Mouse (Mus musculus): ENCODE results near the gene Ttc13. TPM values are rescaled to one million over a fixed set of nuclear protein-coding genes. Genes with fewer than 3 reads are reported as not detected.

The Ttc13 gene
- polyA plus RNA-seq, 1 experiment, result 25.6 TPM

- Histone ChIP-seq H3K4me3 (no peak overlapping the region), H3K79me2 (ENCODE audit: control insufficient read depth, insufficient read depth) (no peaks in the 10 kb centered on the region), H3K4me2 (ENCODE audit: low read depth) (no peak overlapping the region), H3K27me3 (ENCODE audit: control insufficient read depth, insufficient read depth, insufficient read length) (no peaks in the 10 kb centered on the region), H3ac (ENCODE audit: control insufficient read depth, insufficient read length) (no peak overlapping the region), H3K36me3 (ENCODE audit: control insufficient read depth, insufficient read depth) (peaks cover 8% of the 10 kb centered on the region)
- TF ChIP-seq POLR2A (IDR thresholded peaks at IDR 0.05; ENCODE audit: insufficient read length, low read depth), result no peak
- no peak for TF ChIP-seq TCF3 (IDR thresholded peaks at IDR 0.05; ENCODE audit: insufficient read length, low read depth)
- no peak for TF ChIP-seq E2F4 (IDR thresholded peaks at IDR 0.05; ENCODE audit: insufficient read depth)
- TF ChIP-seq MAX (IDR thresholded peaks at IDR 0.05; ENCODE audit: low read depth), result no peak
- no peak for TF ChIP-seq MYOD1 (IDR thresholded peaks at IDR 0.05; ENCODE audit: control insufficient read depth in 1 of 3, insufficient read length in 2 of 3, low read depth in 2 of 3)
- no peak for TF ChIP-seq MYOG (IDR thresholded peaks at IDR 0.05; ENCODE audit: control insufficient read depth in 1 of 3, insufficient read depth in 1 of 3, insufficient read length in 2 of 3, low read depth in 2 of 3)
- no peak for TF ChIP-seq CEBPB (IDR thresholded peaks at IDR 0.05; ENCODE audit: insufficient read depth, poor library complexity, severe bottlenecking)
- TF ChIP-seq USF1 (IDR thresholded peaks at IDR 0.05; ENCODE audit: low read depth), result no peak
- TF ChIP-seq REST (IDR thresholded peaks at IDR 0.05; ENCODE audit: insufficient read depth, insufficient read length), result no peak
- no peak for TF ChIP-seq POLR2AphosphoS2 (IDR thresholded peaks at IDR 0.05; ENCODE audit: insufficient read length, low read depth)
- TF ChIP-seq TCF12 (IDR thresholded peaks at IDR 0.05; ENCODE audit: insufficient read depth, poor library complexity, severe bottlenecking), result no peak
- no peak for TF ChIP-seq SRF (IDR thresholded peaks at IDR 0.05; ENCODE audit: control insufficient read depth, insufficient read length, low read depth)
These were observed 13.7 kb upstream of the Ttc13 start for GRCm38 (mm10) chr8:124735371-124735911.

GRCm38 (mm10) chr8:124732828-124733227 lies 11.0 kb upstream of the Ttc13 start:
- Histone ChIP-seq H3K27me3 (ENCODE audit: control insufficient read depth, insufficient read depth, insufficient read length) (no peaks in the 10 kb centered on the region), H3ac (ENCODE audit: control insufficient read depth, insufficient read length) (no peak overlapping the region), H3K4me2 (ENCODE audit: low read depth) (no peak overlapping the region), H3K36me3 (ENCODE audit: control insufficient read depth, insufficient read depth) (peaks cover 12% of the 10 kb centered on the region), H3K4me3 (no peak overlapping the region), H3K79me2 (ENCODE audit: control insufficient read depth, insufficient read depth) (no peaks in the 10 kb centered on the region)
- TF ChIP-seq SRF (IDR thresholded peaks at IDR 0.05; ENCODE audit: control insufficient read depth, insufficient read length, low read depth), result no peak
- no peak for TF ChIP-seq E2F4 (IDR thresholded peaks at IDR 0.05; ENCODE audit: insufficient read depth)
- TF ChIP-seq TCF12 (IDR thresholded peaks at IDR 0.05; ENCODE audit: insufficient read depth, poor library complexity, severe bottlenecking), result no peak
- TF ChIP-seq POLR2AphosphoS2 (IDR thresholded peaks at IDR 0.05; ENCODE audit: insufficient read length, low read depth), result no peak
- TF ChIP-seq CEBPB (IDR thresholded peaks at IDR 0.05; ENCODE audit: insufficient read depth, poor library complexity, severe bottlenecking), result no peak
- TF ChIP-seq MYOG (IDR thresholded peaks at IDR 0.05; ENCODE audit: control insufficient read depth in 1 of 3, insufficient read depth in 1 of 3, insufficient read length in 2 of 3, low read depth in 2 of 3), result no peak
- no peak for TF ChIP-seq REST (IDR thresholded peaks at IDR 0.05; ENCODE audit: insufficient read depth, insufficient read length)
- TF ChIP-seq USF1 (IDR thresholded peaks at IDR 0.05; ENCODE audit: low read depth), result no peak

DNA sequence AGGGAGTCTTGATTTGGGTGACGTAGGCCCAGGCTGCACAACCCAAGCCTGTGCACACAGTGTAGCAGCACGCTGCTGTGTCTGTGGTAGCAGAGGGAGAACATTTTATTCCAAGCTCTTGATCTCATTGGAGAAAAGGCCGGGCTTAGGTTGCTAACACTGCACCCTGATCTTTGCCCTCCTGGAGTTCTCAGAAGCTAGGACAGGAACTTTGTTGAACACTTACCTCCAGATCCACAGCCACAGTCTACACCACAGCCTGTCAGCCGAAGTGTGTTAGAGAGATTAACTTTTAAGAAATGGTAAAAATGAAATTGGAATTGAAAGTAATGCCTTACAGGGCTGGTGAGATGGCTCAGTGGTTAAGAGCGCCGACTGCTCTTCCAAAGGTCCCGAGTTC lies 2.5 kb upstream of the Ttc13 start:
- H3K27me3 ChIP-seq (ENCODE audit: control insufficient read depth, insufficient read depth, insufficient read length), result no peaks in the 10 kb centered on the region
- H3ac ChIP-seq (ENCODE audit: control insufficient read depth, insufficient read length), result no peak overlapping the region
- H3K4me2 ChIP-seq (ENCODE audit: low read depth), result no peak overlapping the region
- H3K79me2 ChIP-seq (ENCODE audit: control insufficient read depth, insufficient read depth), result peaks cover 29% of the 10 kb centered on the region
- H3K36me3 ChIP-seq (ENCODE audit: control insufficient read depth, insufficient read depth), result peaks cover 10% of the 10 kb centered on the region
- no peak overlapping the region for H3K4me3 ChIP-seq
- TF ChIP-seq POLR2A (IDR thresholded peaks at IDR 0.05; ENCODE audit: insufficient read length, low read depth) (no peak), MYOG (IDR thresholded peaks at IDR 0.05; ENCODE audit: control insufficient read depth in 1 of 3, insufficient read depth in 1 of 3, insufficient read length in 2 of 3, low read depth in 2 of 3) (no peak), CEBPB (IDR thresholded peaks at IDR 0.05; ENCODE audit: insufficient read depth, poor library complexity, severe bottlenecking) (no peak), SRF (IDR thresholded peaks at IDR 0.05; ENCODE audit: control insufficient read depth, insufficient read length, low read depth) (no peak)

DNA sequence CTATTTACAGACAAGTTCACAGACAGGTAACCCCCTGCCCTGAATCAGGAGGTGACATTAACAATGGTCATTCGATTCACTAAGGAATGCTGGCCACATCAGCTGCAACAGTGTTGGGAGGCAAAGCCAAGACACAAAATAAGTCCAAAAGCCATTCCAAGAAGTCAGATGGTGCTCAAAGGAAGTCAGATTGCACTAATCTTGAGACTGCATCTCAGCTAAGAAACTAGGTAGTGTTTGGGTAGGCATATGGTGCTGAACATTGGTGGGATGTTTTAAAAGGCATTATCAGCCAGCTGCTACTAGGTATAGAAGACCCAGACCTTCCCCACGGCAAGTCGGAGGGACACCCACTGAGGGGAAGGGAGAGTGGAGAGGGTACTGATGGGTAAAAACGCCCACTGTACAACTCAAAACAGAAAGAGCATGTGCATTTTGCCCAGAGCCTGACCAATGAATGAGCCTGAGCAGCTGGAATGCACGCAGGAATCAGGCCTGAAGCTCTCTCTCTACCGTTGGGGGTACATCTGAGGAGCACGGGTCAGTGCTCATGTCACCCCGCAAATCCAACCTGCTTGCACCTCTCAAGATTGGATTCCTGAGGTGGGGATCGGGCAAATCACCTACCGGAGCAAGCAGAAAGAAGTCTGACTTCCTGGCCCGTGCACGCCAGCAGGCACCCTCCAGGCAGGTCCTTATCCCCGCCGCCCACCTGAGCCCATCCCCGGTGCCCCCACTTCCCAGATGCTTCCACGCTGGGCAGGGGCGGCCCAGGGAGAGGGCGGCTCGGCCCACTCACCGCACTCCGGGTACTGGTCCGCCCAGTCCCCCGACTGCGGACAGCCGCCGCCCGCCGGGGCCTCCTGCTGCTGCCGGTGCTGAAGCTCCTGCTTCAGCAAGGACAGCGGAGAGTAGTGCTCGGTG lies 583 bp downstream of the Ttc13 start:
- Histone ChIP-seq H3K4me2 (ENCODE audit: low read depth) (peak overlapping the region; percentile 97), H3K27me3 (ENCODE audit: control insufficient read depth, insufficient read depth, insufficient read length) (no peaks in the 10 kb centered on the region), H3K79me2 (ENCODE audit: control insufficient read depth, insufficient read depth) (peaks cover 29% of the 10 kb centered on the region), H3ac (ENCODE audit: control insufficient read depth, insufficient read length) (peak overlapping the region; percentile 63), H3K4me3 (peak overlapping the region; percentile 51), H3K36me3 (ENCODE audit: control insufficient read depth, insufficient read depth) (no peaks in the 10 kb centered on the region)
- TF ChIP-seq POLR2AphosphoS2 (IDR thresholded peaks at IDR 0.05; ENCODE audit: insufficient read length, low read depth), result no peak
- no peak for TF ChIP-seq E2F4 (IDR thresholded peaks at IDR 0.05; ENCODE audit: insufficient read depth)
- TF ChIP-seq TCF12 (IDR thresholded peaks at IDR 0.05; ENCODE audit: insufficient read depth, poor library complexity, severe bottlenecking), result no peak
- no peak for TF ChIP-seq MYOD1 (IDR thresholded peaks at IDR 0.05; ENCODE audit: control insufficient read depth in 1 of 3, insufficient read length in 2 of 3, low read depth in 2 of 3)
- no peak for TF ChIP-seq TCF3 (IDR thresholded peaks at IDR 0.05; ENCODE audit: insufficient read length, low read depth)
- TF ChIP-seq POLR2A (IDR thresholded peaks at IDR 0.05; ENCODE audit: insufficient read length, low read depth), result no peak
- no peak for TF ChIP-seq MAX (IDR thresholded peaks at IDR 0.05; ENCODE audit: low read depth)
- no peak for TF ChIP-seq SRF (IDR thresholded peaks at IDR 0.05; ENCODE audit: control insufficient read depth, insufficient read length, low read depth)
- TF ChIP-seq REST (IDR thresholded peaks at IDR 0.05; ENCODE audit: insufficient read depth, insufficient read length), result no peak
